Mouse (Mus musculus) hindbrain, postnatal 0 days (tissue): ENCODE data around the gene Tmem178b. TPM values are rescaled to one million over a fixed set of nuclear protein-coding genes. Genes with fewer than 3 reads are reported as not detected.
A peak's percentile ranks its signal among the peaks of the same experiment; 100 is the strongest.

Experiments used
- ATAC-seq: fragments of 200-750 bp; cut with Nextera tagmentation; 2 replicates; pipeline ENCODE4 v1.8.0; 2017; ENCODE audit warnings: mild to moderate bottlenecking, moderate TSS enrichment, moderate library complexity
- DNase-seq: peaks from one replicate; pipeline ENCODE4 v3.0.0-alpha.2; 2015; ENCODE audit warnings: low spot score
- H3K27ac ChIP-seq: fragments of 300-500 bp; sonication (generic); 2 replicates; pipeline ENCODE4 v1.5.1; 2014; ENCODE audit warnings: mild to moderate bottlenecking
- H3K27me3 ChIP-seq: fragments of 300-500 bp; sonication (generic); 2 replicates; pipeline ENCODE4 v1.6.1; 2014; ENCODE audit warnings: low read length, mixed read lengths; ENCODE audit not compliant: insufficient read depth
- H3K36me3 ChIP-seq: fragments of 300-500 bp; sonication (generic); 2 replicates; pipeline ENCODE4 v1.6.1; 2014; ENCODE audit warnings: low read length, mixed read lengths; ENCODE audit not compliant: insufficient read depth
- H3K4me1 ChIP-seq: fragments of 300-500 bp; sonication (generic); 2 replicates; pipeline ENCODE4 v1.6.1; 2014; ENCODE audit warnings: antibody characterized with exemption, low read length, mixed read lengths; ENCODE audit not compliant: insufficient read depth
- H3K4me2 ChIP-seq: fragments of 300-500 bp; sonication (generic); 2 replicates; pipeline ENCODE4 v1.6.1; 2014; ENCODE audit warnings: low read depth, mild to moderate bottlenecking, low read length, moderate library complexity, mixed read lengths
- H3K4me3 ChIP-seq: fragments of 300-500 bp; sonication (generic); 2 replicates; pipeline ENCODE4 v1.5.1; 2014; ENCODE audit warnings: low read length
- H3K9ac ChIP-seq: fragments of 300-500 bp; sonication (generic); replicated peaks from 2 replicates; pipeline ENCODE4 v1.6.1; 2014; ENCODE audit warnings: mild to moderate bottlenecking, low read length, moderate library complexity, mixed read lengths
- H3K9me3 ChIP-seq: fragments of 300-500 bp; sonication (generic); 2 replicates; pipeline ENCODE4 v1.6.1; 2016; ENCODE audit warnings: low read length, mixed read lengths
- CTCF ChIP-seq: IDR thresholded peaks from 2 replicates; pipeline ENCODE4 v1.5.1; 2016; ENCODE audit warnings: antibody characterized with exemption, control low read depth, low read depth
- WGBS: fragments of 180-500 bp; shearing (Covaris S2); extraction: QIAGEN DNeasy Blood & Tissue Kit; methylation state at CpG from one replicate; pipeline ENCODE4 v1.1.7; 2014; 5-methylcytosine and 5-hydroxymethylcytosine counted together
- polyA plus RNA-seq: library from polyadenylated mRNA; unstranded; fragments of >200 nt; fragmentation: Nextera tagmentation; extraction: Ambion mirVana; gene quantifications from 2 replicates; pipeline ENCODE4 v1.2.1, GENCODE M21; 2015
- total RNA-seq: library from RNA; depleted of rRNA; stranded (reverse); fragments of >200 nt; gene quantifications from 2 replicates; pipeline ENCODE4 v1.2.3, GENCODE M21; 2014

The Tmem178b gene
- total and polyA plus RNA-seq, 2 experiments from 2014 or later, result 31.4 to 146 TPM

GRCm38 (mm10) chr6:40161381-40161780 is 288.3 kb downstream of the Tmem178b start:
- Histone ChIP-seq H3K27me3 (no peaks in the 10 kb centered on the region), H3K9ac (no peak overlapping the region), H3K27ac (no peak overlapping the region), H3K4me2 (no peak overlapping the region), H3K4me3 (no peak overlapping the region), H3K36me3 (no peaks in the 10 kb centered on the region), H3K4me1 (no peaks in the 10 kb centered on the region), H3K9me3 (no peaks in the 10 kb centered on the region)
- no peak for DNase-seq
- TF ChIP-seq CTCF, result no peak
- no peak for ATAC-seq
- WGBS, result 78% methylated on average over 5 of the region's 5 CpGs

- no peak for TF ChIP-seq CTCF
- Histone ChIP-seq H3K4me1 (peaks cover 13% of the 10 kb centered on the region), H3K27ac (no peak overlapping the region), H3K4me3 (no peak overlapping the region), H3K4me2 (no peak overlapping the region), H3K9me3 (no peaks in the 10 kb centered on the region), H3K36me3 (no peaks in the 10 kb centered on the region), H3K27me3 (no peaks in the 10 kb centered on the region), H3K9ac (no peak overlapping the region)
- WGBS, result 37% methylated on average over 6 of the region's 6 CpGs
- DNase-seq (peak; percentile 28), ATAC-seq (no peak)
Measured at GRCm38 (mm10) chr6:40173559-40173958, 300.5 kb downstream of the Tmem178b start.

- Histone ChIP-seq H3K27ac (no peak overlapping the region), H3K27me3 (no peaks in the 10 kb centered on the region), H3K36me3 (no peaks in the 10 kb centered on the region), H3K9ac (no peak overlapping the region), H3K4me3 (no peak overlapping the region), H3K4me1 (peaks cover 13% of the 10 kb centered on the region), H3K4me2 (no peak overlapping the region), H3K9me3 (no peaks in the 10 kb centered on the region)
- DNase-seq (no peak), ATAC-seq (no peak)
- WGBS, result 50% methylated on average over 4 of the region's 4 CpGs
- no peak for TF ChIP-seq CTCF
Measured at GRCm38 (mm10) chr6:40177870-40178269, 304.8 kb downstream of the Tmem178b start.

DNA sequence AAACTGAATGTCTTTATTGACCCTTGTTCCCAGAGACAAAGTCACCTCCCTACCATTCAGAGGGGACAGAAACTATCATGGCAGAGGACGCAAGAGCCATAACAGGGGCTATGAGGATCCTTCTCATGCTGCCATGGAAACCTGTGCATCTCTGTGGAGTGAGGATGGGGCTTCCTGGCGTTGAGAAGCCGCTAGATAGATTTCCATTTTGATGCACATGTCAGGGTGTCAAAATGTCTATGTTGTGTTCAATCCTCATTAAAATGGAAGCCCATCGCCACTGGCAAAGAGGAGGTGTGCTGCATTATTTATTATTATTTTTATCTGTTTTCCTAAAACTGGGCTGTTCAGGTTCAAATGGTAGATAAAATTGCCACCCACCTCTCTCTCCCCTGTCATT is 307.5 kb downstream of the Tmem178b start:
- ATAC-seq (no peak), DNase-seq (no peak)
- Histone ChIP-seq H3K4me3 (no peak overlapping the region), H3K4me2 (no peak overlapping the region), H3K27me3 (no peaks in the 10 kb centered on the region), H3K9ac (no peak overlapping the region), H3K9me3 (no peaks in the 10 kb centered on the region), H3K36me3 (no peaks in the 10 kb centered on the region), H3K27ac (no peak overlapping the region), H3K4me1 (peaks cover 7% of the 10 kb centered on the region; the same call in 1 of the 2 replicates)
- TF ChIP-seq CTCF, result no peak
- 81% methylated on average over 4 of the region's 4 CpGs for WGBS

DNA sequence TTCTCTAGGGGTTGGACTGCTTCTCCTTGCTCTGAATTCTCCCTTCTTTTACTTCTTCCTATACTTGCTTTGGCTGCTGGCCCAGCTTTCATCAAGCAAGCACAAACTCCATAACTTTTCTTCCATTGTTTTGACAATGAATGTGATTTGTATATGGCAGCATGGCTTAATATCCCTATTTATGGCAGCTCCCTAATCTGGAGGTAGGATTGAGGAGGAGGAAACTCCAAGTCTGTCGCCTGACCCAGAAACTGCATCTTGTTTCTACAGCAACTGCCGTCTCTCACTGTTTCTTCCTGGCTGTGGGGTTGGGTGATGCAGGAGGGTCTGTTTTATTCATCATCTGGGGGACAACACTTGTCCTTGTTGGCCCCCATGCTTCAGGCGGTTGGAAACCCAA is 327.6 kb downstream of the Tmem178b start:
- Histone ChIP-seq H3K4me3 (no peak overlapping the region), H3K9ac (no peak overlapping the region), H3K36me3 (no peaks in the 10 kb centered on the region), H3K9me3 (no peaks in the 10 kb centered on the region), H3K27me3 (no peaks in the 10 kb centered on the region), H3K27ac (no peak overlapping the region), H3K4me1 (0 out of 2 replicates have a peak, but pooled peaks cover 3% of the 10 kb centered on the region), H3K4me2 (no peak overlapping the region)
- ATAC-seq (no peak), DNase-seq (no peak)
- no peak for TF ChIP-seq CTCF
- 68% methylated on average over 3 of the region's 3 CpGs for WGBS

GRCm38 (mm10) chr6:40202602-40203001 is 329.5 kb downstream of the Tmem178b start:
- H3K4me3 ChIP-seq, result no peak overlapping the region
- H3K9ac ChIP-seq, result no peak overlapping the region
- H3K27me3 ChIP-seq, result no peaks in the 10 kb centered on the region
- H3K4me1 ChIP-seq, result 0 out of 2 replicates have a peak, but pooled peaks cover 3% of the 10 kb centered on the region
- no peaks in the 10 kb centered on the region for H3K36me3 ChIP-seq
- TF ChIP-seq CTCF, result no peak
- DNase-seq (no peak), ATAC-seq (no peak)
- H3K9me3 ChIP-seq, result no peaks in the 10 kb centered on the region
- 35% methylated on average over 2 of the region's 2 CpGs for WGBS
- H3K27ac ChIP-seq, result no peak overlapping the region
- no peak overlapping the region for H3K4me2 ChIP-seq

- 67% methylated on average over 2 of the region's 2 CpGs for WGBS
- Histone ChIP-seq H3K27ac (no peak overlapping the region), H3K9ac (no peak overlapping the region), H3K4me3 (no peak overlapping the region), H3K36me3 (no peaks in the 10 kb centered on the region), H3K27me3 (no peaks in the 10 kb centered on the region), H3K4me2 (no peak overlapping the region), H3K9me3 (no peaks in the 10 kb centered on the region), H3K4me1 (0 out of 2 replicates have a peak, but pooled peaks cover 3% of the 10 kb centered on the region)
- no peak for ATAC-seq
- no peak for DNase-seq
- no peak for TF ChIP-seq CTCF
Measured at GRCm38 (mm10) chr6:40205380-40205779, 332.3 kb downstream of the Tmem178b start.
